Mouse (Mus musculus): Measurements from ENCODE around the gene Gm45837. TPM values are rescaled to one million over a fixed set of nuclear protein-coding genes. Genes with fewer than 3 reads are reported as not detected.

Gm45837 gene
- polyA plus RNA-seq, 1 experiment from 2014 or later = 0.61 TPM

GRCm38 (mm10) chr7:101421529-101421928 lies 10.8 kb downstream of the Gm45837 start, which contains the start of gene Pde2a:
Gene Pde2a (plus strand): TSS chr7:101421691.
- H3K4me1 ChIP-seq (ENCODE audit: control insufficient read depth, insufficient read depth, low read depth, low read length) = peaks cover 28% of the 10 kb centered on the region
- H3K9me3 ChIP-seq (ENCODE audit: control insufficient read depth, low read length) = no peaks in the 10 kb centered on the region
- peak within 1 kb of the TSS; percentile 33 for H3K4me3 ChIP-seq (ENCODE audit: low read length)
- peak within 1 kb of the TSS; percentile 57 for H3K9ac ChIP-seq (ENCODE audit: low read depth, low read length)
- H3K27ac ChIP-seq (ENCODE audit: low read depth, low read length) = 0 out of 2 replicates have a peak within 1 kb of the TSS, but pooled peaks have one; percentile 49
- H3K36me3 ChIP-seq (ENCODE audit: control insufficient read depth, insufficient read depth, low read length) = no peaks in the 10 kb centered on the region
- H3K4me2 ChIP-seq (ENCODE audit: low read length) = peak within 1 kb of the TSS; percentile 55
- H3K27me3 ChIP-seq (replicated peaks; ENCODE audit: control insufficient read depth, insufficient read depth, low read length) = peaks cover 3% of the 10 kb centered on the region; the same call in 1 of the 2 replicates
- WGBS = 11% methylated on average over 6 of the region's 6 CpGs
- peak; percentile 77 for ATAC-seq

GRCm38 (mm10) chr7:101422069-101422468 lies 11.4 kb downstream of the Gm45837 start:
- WGBS = 24% methylated on average over 3 of the region's 3 CpGs
- 0 out of 2 replicates have a peak, but pooled peaks have one; percentile 1 for ATAC-seq
- Histone ChIP-seq H3K4me1 (ENCODE audit: control insufficient read depth, insufficient read depth, low read depth, low read length) (peaks cover 28% of the 10 kb centered on the region), H3K9ac (ENCODE audit: low read depth, low read length) (peak overlapping the region; percentile 57), H3K4me2 (ENCODE audit: low read length) (peak overlapping the region; percentile 55), H3K36me3 (ENCODE audit: control insufficient read depth, insufficient read depth, low read length) (no peaks in the 10 kb centered on the region), H3K27ac (ENCODE audit: low read depth, low read length) (0 out of 2 replicates have a peak overlapping the region, but pooled peaks have one; percentile 49), H3K27me3 (replicated peaks; ENCODE audit: control insufficient read depth, insufficient read depth, low read length) (peaks cover 3% of the 10 kb centered on the region; the same call in 1 of the 2 replicates), H3K9me3 (ENCODE audit: control insufficient read depth, low read length) (no peaks in the 10 kb centered on the region), H3K4me3 (ENCODE audit: low read length) (peak overlapping the region; percentile 33)

GRCm38 (mm10) chr7:101422646-101423045 lies 12.0 kb downstream of the Gm45837 start:
- WGBS = 72% methylated on average over 8 of the region's 8 CpGs
- peak overlapping the region; percentile 33 for H3K4me3 ChIP-seq (ENCODE audit: low read length)

DNA sequence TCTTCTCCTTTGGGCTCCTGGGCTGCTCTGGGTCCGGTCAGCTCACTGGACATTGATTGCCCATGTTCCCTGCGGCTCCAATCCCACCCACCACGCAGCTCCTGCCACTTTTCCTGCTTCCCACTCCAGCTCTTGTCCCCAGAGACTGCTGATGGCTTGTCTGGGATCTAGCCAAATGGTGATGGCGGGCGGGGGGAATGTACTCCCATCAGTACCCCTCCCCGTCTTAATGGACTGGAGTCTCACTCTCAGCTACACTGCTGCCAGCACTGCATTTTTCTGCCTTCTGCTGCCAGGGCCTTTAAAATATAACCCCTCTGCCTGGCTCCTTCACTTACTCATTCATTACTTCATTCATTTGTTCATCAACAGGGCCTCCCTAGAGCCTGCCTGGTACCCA lies 13.3 kb downstream of the Gm45837 start:
- no peak overlapping the region for H3K4me3 ChIP-seq (ENCODE audit: low read length)
- 46% methylated on average over 6 of the region's 6 CpGs for WGBS
- no peak overlapping the region for H3K9ac ChIP-seq (ENCODE audit: low read depth, low read length)
- no peak for ATAC-seq
- peaks cover 26% of the 10 kb centered on the region for H3K4me1 ChIP-seq (ENCODE audit: control insufficient read depth, insufficient read depth, low read depth, low read length)
- H3K9me3 ChIP-seq (ENCODE audit: control insufficient read depth, low read length) = no peaks in the 10 kb centered on the region
- H3K27me3 ChIP-seq (replicated peaks; ENCODE audit: control insufficient read depth, insufficient read depth, low read length) = peaks cover 3% of the 10 kb centered on the region; the same call in 1 of the 2 replicates
- no peak overlapping the region for H3K4me2 ChIP-seq (ENCODE audit: low read length)
- no peaks in the 10 kb centered on the region for H3K36me3 ChIP-seq (ENCODE audit: control insufficient read depth, insufficient read depth, low read length)
- no peak overlapping the region for H3K27ac ChIP-seq (ENCODE audit: low read depth, low read length)

More at GRCm38 (mm10) chr7:101422646-101423045, 12.0 kb downstream of the Gm45837 start:
- H3K9me3 ChIP-seq (ENCODE audit: control insufficient read depth, low read length) = no peaks in the 10 kb centered on the region
- no peak overlapping the region for H3K27ac ChIP-seq (ENCODE audit: low read depth, low read length)
- H3K4me2 ChIP-seq (ENCODE audit: low read length) = peak overlapping the region; percentile 55
- H3K27me3 ChIP-seq (replicated peaks; ENCODE audit: control insufficient read depth, insufficient read depth, low read length) = peaks cover 3% of the 10 kb centered on the region; the same call in 1 of the 2 replicates
- H3K4me1 ChIP-seq (ENCODE audit: control insufficient read depth, insufficient read depth, low read depth, low read length) = peaks cover 28% of the 10 kb centered on the region
- H3K36me3 ChIP-seq (ENCODE audit: control insufficient read depth, insufficient read depth, low read length) = no peaks in the 10 kb centered on the region
- H3K9ac ChIP-seq (ENCODE audit: low read depth, low read length) = no peak overlapping the region
- ATAC-seq = no peak

- H3K4me3 ChIP-seq (ENCODE audit: low read length) = no peak overlapping the region
- no peaks in the 10 kb centered on the region for H3K36me3 ChIP-seq (ENCODE audit: control insufficient read depth, insufficient read depth, low read length)
- no peak overlapping the region for H3K27ac ChIP-seq (ENCODE audit: low read depth, low read length)
- 79% methylated on average over 8 of the region's 8 CpGs for WGBS
- no peak overlapping the region for H3K4me2 ChIP-seq (ENCODE audit: low read length)
- H3K27me3 ChIP-seq (replicated peaks; ENCODE audit: control insufficient read depth, insufficient read depth, low read length) = no peaks in the 10 kb centered on the region
- ATAC-seq = 0 out of 2 replicates have a peak, but pooled peaks have one; percentile 19
- H3K4me1 ChIP-seq (ENCODE audit: control insufficient read depth, insufficient read depth, low read depth, low read length) = peaks cover 15% of the 10 kb centered on the region
- no peaks in the 10 kb centered on the region for H3K9me3 ChIP-seq (ENCODE audit: control insufficient read depth, low read length)
- no peak overlapping the region for H3K9ac ChIP-seq (ENCODE audit: low read depth, low read length)
Measured at GRCm38 (mm10) chr7:101426692-101427091, 16.0 kb downstream of the Gm45837 start.

GRCm38 (mm10) chr7:101427736-101428135 lies 17.1 kb downstream of the Gm45837 start:
- no peak overlapping the region for H3K4me2 ChIP-seq (ENCODE audit: low read length)
- no peak for ATAC-seq
- 14% methylated on average over 2 of the region's 2 CpGs for WGBS
- no peaks in the 10 kb centered on the region for H3K27me3 ChIP-seq (replicated peaks; ENCODE audit: control insufficient read depth, insufficient read depth, low read length)
- H3K9me3 ChIP-seq (ENCODE audit: control insufficient read depth, low read length) = no peaks in the 10 kb centered on the region
- H3K27ac ChIP-seq (ENCODE audit: low read depth, low read length) = no peak overlapping the region
- no peaks in the 10 kb centered on the region for H3K36me3 ChIP-seq (ENCODE audit: control insufficient read depth, insufficient read depth, low read length)
- no peak overlapping the region for H3K9ac ChIP-seq (ENCODE audit: low read depth, low read length)
- H3K4me1 ChIP-seq (ENCODE audit: control insufficient read depth, insufficient read depth, low read depth, low read length) = peaks cover 9% of the 10 kb centered on the region; the same call in 1 of the 2 replicates
- H3K4me3 ChIP-seq (ENCODE audit: low read length) = no peak overlapping the region

DNA sequence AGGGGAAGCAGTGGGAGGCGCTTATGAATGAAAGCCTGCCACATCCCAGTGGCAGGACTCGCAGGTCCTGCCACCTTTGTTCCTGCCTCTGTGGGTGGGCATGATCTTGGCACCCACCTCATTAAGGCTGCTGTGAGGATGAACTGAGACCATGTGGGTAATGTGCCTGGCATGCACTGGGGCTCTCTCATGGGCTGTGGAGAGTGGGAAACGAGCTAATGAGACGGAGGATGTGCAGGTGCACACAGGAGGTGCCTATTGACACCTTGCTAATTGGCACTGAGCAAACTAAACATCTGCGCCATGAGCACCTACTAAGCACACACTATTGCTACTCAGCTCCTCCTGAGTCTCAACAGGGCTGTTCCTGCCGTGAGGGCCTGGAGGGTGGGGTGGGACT lies 24.4 kb downstream of the Gm45837 start:
- Histone ChIP-seq H3K27ac (ENCODE audit: low read depth, low read length) (no peak overlapping the region), H3K27me3 (replicated peaks; ENCODE audit: control insufficient read depth, insufficient read depth, low read length) (no peaks in the 10 kb centered on the region), H3K9me3 (ENCODE audit: control insufficient read depth, low read length) (no peaks in the 10 kb centered on the region), H3K36me3 (ENCODE audit: control insufficient read depth, insufficient read depth, low read length) (no peaks in the 10 kb centered on the region), H3K4me3 (ENCODE audit: low read length) (no peak overlapping the region), H3K4me2 (ENCODE audit: low read length) (no peak overlapping the region), H3K9ac (ENCODE audit: low read depth, low read length) (no peak overlapping the region), H3K4me1 (ENCODE audit: control insufficient read depth, insufficient read depth, low read depth, low read length) (no peaks in the 10 kb centered on the region)
- peak; percentile 46; the same call in 1 of the 2 replicates for ATAC-seq
- 57% methylated on average over 6 of the region's 6 CpGs for WGBS

- ATAC-seq = no peak
- Histone ChIP-seq H3K27ac (ENCODE audit: low read depth, low read length) (no peak overlapping the region), H3K4me1 (ENCODE audit: control insufficient read depth, insufficient read depth, low read depth, low read length) (0 out of 2 replicates have a peak, but pooled peaks cover 2% of the 10 kb centered on the region), H3K27me3 (replicated peaks; ENCODE audit: control insufficient read depth, insufficient read depth, low read length) (no peaks in the 10 kb centered on the region), H3K9ac (ENCODE audit: low read depth, low read length) (no peak overlapping the region), H3K9me3 (ENCODE audit: control insufficient read depth, low read length) (no peaks in the 10 kb centered on the region), H3K36me3 (ENCODE audit: control insufficient read depth, insufficient read depth, low read length) (no peaks in the 10 kb centered on the region), H3K4me2 (ENCODE audit: low read length) (no peak overlapping the region), H3K4me3 (ENCODE audit: low read length) (no peak overlapping the region)
- WGBS = 33% methylated on average over 1 of the region's 1 CpGs
Measured at GRCm38 (mm10) chr7:101437876-101438275, 27.2 kb downstream of the Gm45837 start.

DNA sequence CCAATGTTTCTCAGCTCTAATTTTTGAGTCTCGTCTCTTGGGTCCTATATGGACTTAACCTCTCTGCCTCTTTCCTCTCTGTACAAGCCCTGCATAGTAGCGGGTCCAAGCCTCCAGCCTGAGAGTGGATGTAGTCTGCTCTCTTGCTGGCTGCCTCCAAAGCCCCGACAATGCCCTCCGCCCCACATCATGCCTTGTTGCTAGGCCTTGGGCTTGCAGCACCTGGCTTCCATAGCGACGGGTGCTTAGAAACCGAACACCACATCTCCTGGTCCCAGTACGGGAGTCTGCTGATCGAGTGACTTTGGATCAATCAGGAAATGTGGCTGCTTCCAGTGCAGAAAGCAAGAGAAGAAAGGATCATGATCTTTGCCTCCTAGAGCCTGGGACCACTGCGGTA lies 32.4 kb downstream of the Gm45837 start:
- no peak for ATAC-seq
- Histone ChIP-seq H3K36me3 (ENCODE audit: control insufficient read depth, insufficient read depth, low read length) (no peaks in the 10 kb centered on the region), H3K4me3 (ENCODE audit: low read length) (no peak overlapping the region), H3K9ac (ENCODE audit: low read depth, low read length) (no peak overlapping the region), H3K27ac (ENCODE audit: low read depth, low read length) (no peak overlapping the region), H3K4me2 (ENCODE audit: low read length) (no peak overlapping the region), H3K27me3 (replicated peaks; ENCODE audit: control insufficient read depth, insufficient read depth, low read length) (no peaks in the 10 kb centered on the region), H3K4me1 (ENCODE audit: control insufficient read depth, insufficient read depth, low read depth, low read length) (0 out of 2 replicates have a peak, but pooled peaks cover 3% of the 10 kb centered on the region), H3K9me3 (ENCODE audit: control insufficient read depth, low read length) (no peaks in the 10 kb centered on the region)
- WGBS = 52% methylated on average over 10 of the region's 10 CpGs

All from hindbrain, embryonic 16.5 days (tissue).